Mouse (Mus musculus): Measurements from ENCODE around the gene Olfr509. TPM values are rescaled to one million over a fixed set of nuclear protein-coding genes. Genes with fewer than 3 reads are reported as not detected.
"Not testable (repeated sequence)": the region's sequence is repeated elsewhere in the genome, so short reads cannot be mapped to it uniquely, and the experiment has no call there.

Olfr509 gene
- not detected in 2 replicates for polyA plus RNA-seq (2016; fragmentation: Nextera tagmentation; extraction: Ambion mirVana)

GRCm38 (mm10) chr7:108651806-108652205, at the start of gene Olfr509:
Gene Olfr509, minus strand, starts transcription at chr7:108651906.
- Histone ChIP-seq H3K4me2 (replicated peaks) (no peak within 1 kb of the TSS), H3K36me3 (no peaks in the 10 kb centered on the region), H3K9ac (no peak within 1 kb of the TSS), H3K9me3 (no peaks in the 10 kb centered on the region), H3K27ac (no peak within 1 kb of the TSS), H3K4me3 (no peak within 1 kb of the TSS), H3K27me3 (replicated peaks) (no peaks in the 10 kb centered on the region), H3K4me1 (no peaks in the 10 kb centered on the region)
- ATAC-seq (ENCODE audit: low FRiP score, low read depth) = no peak

- H3K4me1 ChIP-seq = no peaks in the 10 kb centered on the region
- no peak for ATAC-seq (ENCODE audit: low FRiP score, low read depth)
- no peaks in the 10 kb centered on the region for H3K9me3 ChIP-seq
- no peak overlapping the region for H3K4me2 ChIP-seq (replicated peaks)
- H3K27me3 ChIP-seq (replicated peaks) = no peaks in the 10 kb centered on the region
- no peak overlapping the region for H3K27ac ChIP-seq
- WGBS = 88% methylated on average over 4 of the region's 4 CpGs
- no peak overlapping the region for H3K9ac ChIP-seq
- no peak overlapping the region for H3K4me3 ChIP-seq
- H3K36me3 ChIP-seq = no peaks in the 10 kb centered on the region
These were observed 27.2 kb upstream of the Olfr509 start for GRCm38 (mm10) chr7:108678886-108679285.

GRCm38 (mm10) chr7:108671058-108671457, 19.4 kb upstream of the Olfr509 start:
- no peak overlapping the region for H3K9ac ChIP-seq
- no peak overlapping the region for H3K4me3 ChIP-seq
- WGBS = 63% methylated on average over 1 of the region's 1 CpGs
- no peak for ATAC-seq (ENCODE audit: low FRiP score, low read depth)
- no peaks in the 10 kb centered on the region for H3K9me3 ChIP-seq
- H3K4me1 ChIP-seq = no peaks in the 10 kb centered on the region
- H3K36me3 ChIP-seq = no peaks in the 10 kb centered on the region
- no peaks in the 10 kb centered on the region for H3K27me3 ChIP-seq (replicated peaks)
- no peak overlapping the region for H3K4me2 ChIP-seq (replicated peaks)
- H3K27ac ChIP-seq = no peak overlapping the region

- 94% methylated on average over 1 of the region's 1 CpGs for WGBS
- Histone ChIP-seq H3K4me3 (no peak within 1 kb of the TSS), H3K27ac (no peak within 1 kb of the TSS), H3K9ac (no peak within 1 kb of the TSS), H3K27me3 (replicated peaks) (no peaks in the 10 kb centered on the region), H3K4me2 (replicated peaks) (no peak within 1 kb of the TSS), H3K9me3 (no peaks in the 10 kb centered on the region), H3K36me3 (no peaks in the 10 kb centered on the region), H3K4me1 (no peaks in the 10 kb centered on the region)
- ATAC-seq (ENCODE audit: low FRiP score, low read depth) = no peak
These were observed 14.4 kb upstream of the Olfr509 start, which contains the start of gene Olfr510 for GRCm38 (mm10) chr7:108666118-108666517. Gene Olfr510, plus strand, starts transcription at chr7:108666418.

- WGBS = 88% methylated on average over 3 of the region's 3 CpGs
- no peaks in the 10 kb centered on the region for H3K4me1 ChIP-seq
- no peak for ATAC-seq (ENCODE audit: low FRiP score, low read depth)
These were observed 10.7 kb upstream of the Olfr509 start for GRCm38 (mm10) chr7:108662419-108662818.

GRCm38 (mm10) chr7:108629694-108630093, 22.0 kb downstream of the Olfr509 start, which contains the start of gene Olfr508:
Gene Olfr508, plus strand, starts transcription at chr7:108629994.
- Histone ChIP-seq H3K36me3 (no peaks in the 10 kb centered on the region), H3K9me3 (no peaks in the 10 kb centered on the region), H3K9ac (no peak within 1 kb of the TSS), H3K4me3 (no peak within 1 kb of the TSS), H3K27me3 (replicated peaks) (no peaks in the 10 kb centered on the region), H3K4me1 (no peaks in the 10 kb centered on the region), H3K4me2 (replicated peaks) (no peak within 1 kb of the TSS), H3K27ac (no peak within 1 kb of the TSS)
- 90% methylated on average over 3 of the region's 3 CpGs for WGBS
- ATAC-seq (ENCODE audit: low FRiP score, low read depth) = no peak

More at GRCm38 (mm10) chr7:108662419-108662818, 10.7 kb upstream of the Olfr509 start:
- H3K4me3 ChIP-seq = no peak overlapping the region
- no peak overlapping the region for H3K4me2 ChIP-seq (replicated peaks)
- H3K9me3 ChIP-seq = no peaks in the 10 kb centered on the region
- H3K36me3 ChIP-seq = no peaks in the 10 kb centered on the region
- no peak overlapping the region for H3K9ac ChIP-seq
- no peak overlapping the region for H3K27ac ChIP-seq
- no peaks in the 10 kb centered on the region for H3K27me3 ChIP-seq (replicated peaks)

GRCm38 (mm10) chr7:108621514-108621913, 30.2 kb downstream of the Olfr509 start, which contains the start of gene Olfr507:
Gene Olfr507, plus strand, starts transcription at chr7:108621814.
- H3K27me3 ChIP-seq (replicated peaks) = no peaks in the 10 kb centered on the region
- no peak within 1 kb of the TSS for H3K4me2 ChIP-seq (replicated peaks)
- H3K9ac ChIP-seq = no peak within 1 kb of the TSS
- WGBS = 84% methylated on average over 2 of the region's 2 CpGs
- no peaks in the 10 kb centered on the region for H3K9me3 ChIP-seq
- H3K36me3 ChIP-seq = no peaks in the 10 kb centered on the region
- no peak for ATAC-seq (ENCODE audit: low FRiP score, low read depth)
- H3K27ac ChIP-seq = no peak within 1 kb of the TSS
- no peak within 1 kb of the TSS for H3K4me3 ChIP-seq
- H3K4me1 ChIP-seq = no peaks in the 10 kb centered on the region

- not testable (repeated sequence) for H3K27me3 ChIP-seq (replicated peaks); H3K9ac ChIP-seq; H3K4me2 ChIP-seq (replicated peaks); ATAC-seq (ENCODE audit: low FRiP score, low read depth); H3K4me1 ChIP-seq; H3K9me3 ChIP-seq; H3K4me3 ChIP-seq; H3K36me3 ChIP-seq; H3K27ac ChIP-seq
- 64% methylated on average over 3 of the region's 3 CpGs for WGBS
These were observed 34.9 kb downstream of the Olfr509 start for GRCm38 (mm10) chr7:108616781-108617180.

- WGBS = 88% methylated on average over 2 of the region's 2 CpGs
These were observed 37.6 kb downstream of the Olfr509 start for GRCm38 (mm10) chr7:108614110-108614509.

GRCm38 (mm10) chr7:108610487-108610886, 41.2 kb downstream of the Olfr509 start, which contains the start of gene Olfr506:
Gene Olfr506, plus strand, starts transcription at chr7:108610787.
- H3K9ac ChIP-seq = no peak within 1 kb of the TSS
- H3K4me2 ChIP-seq (replicated peaks) = no peak within 1 kb of the TSS
- H3K4me3 ChIP-seq = no peak within 1 kb of the TSS
- no peaks in the 10 kb centered on the region for H3K36me3 ChIP-seq
- no peaks in the 10 kb centered on the region for H3K27me3 ChIP-seq (replicated peaks)
- H3K4me1 ChIP-seq = no peaks in the 10 kb centered on the region
- no peak for ATAC-seq (ENCODE audit: low FRiP score, low read depth)
- no peak within 1 kb of the TSS for H3K27ac ChIP-seq
- H3K9me3 ChIP-seq = no peaks in the 10 kb centered on the region

More at GRCm38 (mm10) chr7:108614110-108614509, 37.6 kb downstream of the Olfr509 start:
- no peak overlapping the region for H3K9ac ChIP-seq
- no peaks in the 10 kb centered on the region for H3K9me3 ChIP-seq
- no peak overlapping the region for H3K27ac ChIP-seq
- H3K4me2 ChIP-seq (replicated peaks) = no peak overlapping the region
- no peaks in the 10 kb centered on the region for H3K36me3 ChIP-seq
- H3K4me1 ChIP-seq = no peaks in the 10 kb centered on the region
- no peak for ATAC-seq (ENCODE audit: low FRiP score, low read depth)
- H3K27me3 ChIP-seq (replicated peaks) = no peaks in the 10 kb centered on the region
- no peak overlapping the region for H3K4me3 ChIP-seq

- WGBS = 86% methylated on average over 3 of the region's 3 CpGs
- H3K4me2 ChIP-seq (replicated peaks); H3K36me3 ChIP-seq; ATAC-seq (ENCODE audit: low FRiP score, low read depth); H3K27ac ChIP-seq; H3K27me3 ChIP-seq (replicated peaks); H3K9ac ChIP-seq; H3K4me1 ChIP-seq; H3K9me3 ChIP-seq; H3K4me3 ChIP-seq: not testable (repeated sequence)
These were observed 49.8 kb downstream of the Olfr509 start for GRCm38 (mm10) chr7:108601916-108602315.
